Mouse (Mus musculus) gastrocnemius, postnatal 10 days (tissue): Measurements from ENCODE around the gene Ttn. TPM values are rescaled to one million over a fixed set of nuclear protein-coding genes. Genes with fewer than 3 reads are reported as not detected.

Source experiments
- DNase-seq: peaks from one replicate; pipeline ENCODE4 v3.0.0; 2021; ENCODE audit warnings: mixed read lengths
- total RNA-seq, 2 experiments: library from RNA; stranded (reverse); gene quantifications; 2 replicates each; pipeline ENCODE4 v1.2.3; 2021

The Ttn gene
- total RNA-seq, 2 experiments from 2014 or later, result 3,966 to 4,807 TPM

DNA sequence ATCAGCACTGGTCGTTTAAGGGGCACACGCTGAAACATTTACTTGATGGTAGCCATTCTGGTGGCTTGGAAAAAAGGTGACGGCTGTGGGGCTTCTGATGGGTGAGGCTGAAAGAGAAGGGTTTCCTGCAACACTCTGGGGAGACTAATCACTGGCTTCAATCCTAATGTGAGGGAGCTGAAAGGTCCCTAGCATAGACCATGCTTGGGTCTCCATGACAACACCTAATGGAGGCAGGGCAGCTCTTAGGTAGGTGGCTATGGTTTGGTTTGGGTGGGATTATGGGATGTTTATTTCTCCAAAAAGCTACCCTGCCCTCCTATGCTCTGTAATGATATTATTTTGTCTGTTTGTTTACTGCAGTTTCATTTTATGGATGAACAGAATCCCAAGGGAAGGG is 326.9 kb downstream of the Ttn start:
- no peak for DNase-seq

DNA sequence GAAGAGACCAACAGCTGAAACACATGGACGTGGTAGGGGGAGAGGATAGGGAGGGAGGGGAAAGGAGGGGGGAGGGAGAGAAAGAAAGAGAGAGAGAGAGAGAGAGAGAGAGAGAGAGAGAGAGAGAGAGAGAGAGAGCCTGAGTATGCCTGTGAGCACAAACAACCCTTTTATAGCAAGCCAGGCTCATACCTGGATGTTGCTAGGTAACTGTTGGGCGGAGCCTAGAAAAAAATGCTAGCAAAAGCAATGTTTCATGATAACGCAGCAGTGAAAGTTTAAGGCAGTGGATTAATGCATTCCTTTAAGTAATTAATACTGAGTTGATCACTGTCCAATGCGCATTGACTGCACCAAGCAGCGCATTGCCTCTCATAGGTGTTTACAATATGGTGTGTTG is 327.7 kb downstream of the Ttn start:
- DNase-seq, result no peak

Other genes starting within 250 kb of the Ttn start
- gene Ccdc141, start 188.1 kb upstream of the Ttn start, total RNA-seq, result 10 to 100 TPM; 65.1 to 71.3 TPM